Mouse (Mus musculus): Measurements from ENCODE around the gene Hhip.

- TF ChIP-seq CTCF (IDR thresholded peaks at IDR 0.05; ENCODE audit: control insufficient read depth, insufficient read depth, insufficient read length): no peak
- no peak for TF ChIP-seq MYOG (IDR thresholded peaks at IDR 0.05; ENCODE audit: control insufficient read depth, extremely low read depth, insufficient read length)
- TF ChIP-seq USF1 (IDR thresholded peaks at IDR 0.05; ENCODE audit: low read depth): no peak
- TF ChIP-seq MAX (IDR thresholded peaks at IDR 0.05): no peak
- peak; percentile 26 for TF ChIP-seq CEBPB (IDR thresholded peaks at IDR 0.05; ENCODE audit: low read depth)
- no peak for TF ChIP-seq FOSL1 (IDR thresholded peaks at IDR 0.05; ENCODE audit: insufficient read depth, low read length, poor library complexity, severe bottlenecking)
Measured at GRCm38 (mm10) chr8:79993507-79993906, 64.3 kb downstream of the Hhip start.

Measured in C2C12 (cell line).